Mouse (Mus musculus) urinary bladder, postnatal 36 days (tissue): Measurements from ENCODE around the gene Hnrnpm.

Experiments used
- DNase-seq, 2 experiments: peaks; one replicate each; pipeline ENCODE4 v3.0.0; 2022; ENCODE audit warnings: low spot score in 2 of 2, mixed read lengths in 1 of 2

Hnrnpm gene

GRCm38 (mm10) chr17:33598506-33598905, 88.2 kb downstream of the Hnrnpm start:
- no peak for DNase-seq

DNA sequence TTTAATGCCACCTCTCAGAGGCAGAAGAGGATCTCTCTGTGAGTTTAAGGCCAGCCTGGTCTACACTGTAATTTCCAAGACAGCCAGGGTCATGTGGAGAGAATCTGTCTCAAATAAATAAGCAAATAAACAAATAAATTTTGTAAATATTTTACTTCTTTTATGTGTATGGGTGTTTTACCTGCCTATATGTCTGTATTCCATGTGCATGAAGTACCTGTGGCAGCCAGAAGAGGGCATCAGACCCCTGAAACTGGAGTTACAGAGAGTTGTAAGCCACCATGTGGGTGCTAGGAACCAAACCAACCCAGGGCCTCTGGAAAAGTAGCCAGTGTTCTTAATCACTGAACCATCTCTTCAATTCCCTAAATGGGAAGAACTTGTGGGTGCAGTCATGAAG, 89.4 kb downstream of the Hnrnpm start:
- DNase-seq, result no peak
